Mouse (Mus musculus) midbrain, embryonic 12.5 days (tissue): ENCODE measurements around the gene Gjb4. TPM values are rescaled to one million over a fixed set of nuclear protein-coding genes. Genes with fewer than 3 reads are reported as not detected.

ENCODE experiments used
- polyA plus RNA-seq: library from polyadenylated mRNA; unstranded; fragments of >200 nt; fragmentation: Nextera tagmentation; extraction: Ambion mirVana; gene quantifications from 2 replicates; pipeline ENCODE4 v1.2.1, GENCODE M21; 2016

Gjb4 gene
- polyA plus RNA-seq, 1 experiment from 2014 or later = not detected

Other genes with a start within 250 kb of the Gjb4 start
- gene Tmem35b, start 230.4 kb downstream of the Gjb4 start, polyA plus RNA-seq = 16.8 and 18.0 TPM in 2 replicates
- gene Dlgap3, start 184.9 kb downstream of the Gjb4 start, polyA plus RNA-seq = 8.2 and 8.3 TPM in 2 replicates
- gene Smim12, start 110.3 kb downstream of the Gjb4 start, polyA plus RNA-seq = 41.7 and 50.3 TPM in 2 replicates
- 12.6 and 17.1 TPM in 2 replicates for gene Gja4, start 40.0 kb downstream of the Gjb4 start, polyA plus RNA-seq
- gene Gjb3, start 23.2 kb downstream of the Gjb4 start, polyA plus RNA-seq = 0.42 and 0.65 TPM in 2 replicates
- gene Gjb5, start 4.1 kb upstream of the Gjb4 start, polyA plus RNA-seq = 0.17 TPM in 2 replicates